In the genomic region with DNA sequence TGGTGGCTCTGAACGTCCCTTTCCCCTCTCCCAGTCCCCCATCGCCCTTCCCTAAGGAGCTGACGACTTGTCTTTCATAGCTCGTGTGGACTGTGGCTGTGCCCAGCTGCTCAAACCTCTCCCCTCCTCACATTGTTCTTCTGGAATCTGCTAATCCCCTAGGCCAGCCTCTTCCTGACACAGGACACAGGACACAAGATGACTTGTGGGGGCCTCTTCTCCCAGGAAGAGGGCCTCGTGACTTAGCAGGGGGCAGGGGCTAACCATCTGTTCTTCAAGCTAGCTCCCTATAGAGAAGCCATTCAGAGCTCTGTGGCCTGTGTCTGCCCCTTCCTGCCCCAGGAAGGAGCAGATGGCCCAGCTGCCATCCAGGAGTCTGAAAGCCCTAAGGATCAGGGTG, we compare ENCODE assay signal across 16 mouse cellular contexts. TPM values are rescaled to one million over a fixed set of nuclear protein-coding genes. Genes with fewer than 3 reads are reported as not detected.
DNase-seq lines count a peak whose midpoint lies in the region; ATAC-seq and TF ChIP-seq lines count a peak whose summit lies in the region.
"Had no signal": no experiment of that assay in that cellular context is flagged by ENCODE, and none has a peak within 500 bp of the region (broad histone marks: within the 10 kb centered on the region; RNA-seq: fewer than 3 reads in every experiment).

No protein-coding gene starts in this region.

- peaks cover 74% of the 10 kb centered on the region for H3K4me1 ChIP-seq in forebrain, embryonic 13.5 days
- peaks cover 62% of the 10 kb centered on the region for H3K4me1 ChIP-seq in forebrain, embryonic 15.5 days
- H3K4me1 ChIP-seq in midbrain, embryonic 10.5 days, result peaks cover 85% of the 10 kb centered on the region
- 0 out of 2 replicates have a peak, but pooled peaks cover 7% of the 10 kb centered on the region for H3K4me1 ChIP-seq in midbrain, postnatal 0 days (ENCODE audit: insufficient read depth, low read length)
- peaks cover 30% of the 10 kb centered on the region for H3K4me1 ChIP-seq in embryonic facial prominence, embryonic 15.5 days

- DNase-seq in midbrain, embryonic 10.5 days (ENCODE audit: low spot score), result peak; percentile 78
- no peak for DNase-seq in midbrain, postnatal 0 days (ENCODE audit: low spot score)
- DNase-seq in retina, embryonic 14.5 days (ENCODE audit: low spot score), result peak; percentile 69
- no peak for DNase-seq in right cerebral cortex, postnatal 10 days (ENCODE audit: low spot score in 2 of 2)
- no peak for DNase-seq in layer of hippocampus, adult 8-10 months (ENCODE audit: low spot score in 2 of 2)
- DNase-seq: B cell, adult 2 months; cerebellum, adult 11-12 months; kidney, adult 8-10 months; lung, postnatal 36 days; thymus, adult 18-20 months had no signal

- no peaks in the 10 kb centered on the region for H3K36me3 ChIP-seq in forebrain, embryonic 13.5 days (ENCODE audit: poor library complexity, severe bottlenecking)
- no peaks in the 10 kb centered on the region for H3K36me3 ChIP-seq in forebrain, embryonic 15.5 days
- H3K36me3 ChIP-seq in midbrain, embryonic 10.5 days, result no peaks in the 10 kb centered on the region
- no peaks in the 10 kb centered on the region for H3K36me3 ChIP-seq in midbrain, postnatal 0 days (ENCODE audit: insufficient read depth, low read length)
- H3K36me3 ChIP-seq in embryonic facial prominence, embryonic 15.5 days, result no peaks in the 10 kb centered on the region
- H3K36me3 ChIP-seq: G1E had no signal

- peak overlapping the region; percentile 28; the same call in 1 of the 2 replicates for H3K27ac ChIP-seq in forebrain, embryonic 13.5 days
- H3K27ac ChIP-seq in forebrain, embryonic 15.5 days (replicated peaks), result no peak overlapping the region
- H3K27ac ChIP-seq in midbrain, embryonic 10.5 days (replicated peaks), result peak overlapping the region; percentile 91
- no peak overlapping the region for H3K27ac ChIP-seq in midbrain, postnatal 0 days (ENCODE audit: low read depth, low read length)
- H3K27ac ChIP-seq in embryonic facial prominence, embryonic 15.5 days (replicated peaks), result no peak overlapping the region
- H3K27ac ChIP-seq: layer of hippocampus, adult 2 months; liver, embryonic 14.5 days had no signal

- 0 out of 2 replicates have a peak, but pooled peaks cover 9% of the 10 kb centered on the region for H3K27me3 ChIP-seq in forebrain, embryonic 13.5 days
- H3K27me3 ChIP-seq in forebrain, embryonic 15.5 days, result no peaks in the 10 kb centered on the region
- peaks cover 47% of the 10 kb centered on the region for H3K27me3 ChIP-seq in midbrain, embryonic 10.5 days (ENCODE audit: low read depth, poor library complexity, severe bottlenecking)
- no peaks in the 10 kb centered on the region for H3K27me3 ChIP-seq in midbrain, postnatal 0 days (ENCODE audit: insufficient read depth, low read length)
- peaks cover 12% of the 10 kb centered on the region for H3K27me3 ChIP-seq in embryonic facial prominence, embryonic 15.5 days

- ATAC-seq in forebrain, embryonic 13.5 days, result no peak
- ATAC-seq in forebrain, embryonic 15.5 days (replicated peaks), result no peak
- no peak for ATAC-seq in midbrain, postnatal 0 days (ENCODE audit: low FRiP score)
- peak; percentile 36; the same call in 1 of the 2 replicates for ATAC-seq in embryonic facial prominence, embryonic 15.5 days (ENCODE audit: insufficient number of reproducible peaks, low FRiP score, low TSS enrichment, low read depth)

- no peak for TF ChIP-seq CTCF in midbrain, postnatal 0 days (IDR thresholded peaks at IDR 0.05)

- H3K4me3 ChIP-seq in forebrain, embryonic 13.5 days, result no peak overlapping the region
- H3K4me3 ChIP-seq in forebrain, embryonic 15.5 days, result no peak overlapping the region
- peak overlapping the region; percentile 21; the same call in 1 of the 2 replicates for H3K4me3 ChIP-seq in midbrain, embryonic 10.5 days
- no peak overlapping the region for H3K4me3 ChIP-seq in midbrain, postnatal 0 days (ENCODE audit: low read depth, low read length)
- H3K4me3 ChIP-seq in embryonic facial prominence, embryonic 15.5 days (replicated peaks), result no peak overlapping the region
- H3K4me3 ChIP-seq: layer of hippocampus, adult 2 months had no signal

- H3K9ac ChIP-seq in forebrain, embryonic 13.5 days, result no peak overlapping the region
- no peak overlapping the region for H3K9ac ChIP-seq in forebrain, embryonic 15.5 days (replicated peaks)
- H3K9ac ChIP-seq in midbrain, postnatal 0 days (replicated peaks; ENCODE audit: low read length, poor library complexity, severe bottlenecking), result no peak overlapping the region
- no peak overlapping the region for H3K9ac ChIP-seq in embryonic facial prominence, embryonic 15.5 days
- H3K9ac ChIP-seq: liver, embryonic 14.5 days had no signal

- H3K4me2 ChIP-seq in forebrain, embryonic 13.5 days, result no peak overlapping the region
- H3K4me2 ChIP-seq in forebrain, embryonic 15.5 days (replicated peaks), result no peak overlapping the region
- no peak overlapping the region for H3K4me2 ChIP-seq in midbrain, postnatal 0 days (ENCODE audit: low read depth, low read length, poor library complexity, severe bottlenecking)
- no peak overlapping the region for H3K4me2 ChIP-seq in embryonic facial prominence, embryonic 15.5 days (replicated peaks)

- 5% methylated on average over 5 of the region's 5 CpGs for WGBS in forebrain, embryonic 13.5 days
- 8% methylated on average over 5 of the region's 5 CpGs for WGBS in forebrain, embryonic 15.5 days
- 9% methylated on average over 5 of the region's 5 CpGs for WGBS in midbrain, embryonic 10.5 days
- 18% methylated on average over 5 of the region's 5 CpGs for WGBS in midbrain, postnatal 0 days
- 40% methylated on average over 5 of the region's 5 CpGs for WGBS in embryonic facial prominence, embryonic 15.5 days

- H3K9me3 ChIP-seq in forebrain, embryonic 13.5 days (replicated peaks), result no peaks in the 10 kb centered on the region
- no peaks in the 10 kb centered on the region for H3K9me3 ChIP-seq in forebrain, embryonic 15.5 days
- H3K9me3 ChIP-seq in midbrain, embryonic 10.5 days (replicated peaks), result no peaks in the 10 kb centered on the region
- no peaks in the 10 kb centered on the region for H3K9me3 ChIP-seq in midbrain, postnatal 0 days (ENCODE audit: low read length)
- no peaks in the 10 kb centered on the region for H3K9me3 ChIP-seq in embryonic facial prominence, embryonic 15.5 days (replicated peaks)
- H3K9me3 ChIP-seq: G1E had no signal

RNA-seq across cellular contexts. Expression of gene Trp53i11, which starts 13.2 kb away (rescaled TPM):
- polyA plus RNA-seq in forebrain, embryonic 13.5 days (2015; fragmentation: Nextera tagmentation; extraction: Ambion mirVana), result 84.5 and 87.5 TPM in 2 replicates
- 90.5 and 110 TPM in 2 replicates for polyA plus RNA-seq in forebrain, embryonic 15.5 days (2015; fragmentation: Nextera tagmentation; extraction: Ambion mirVana)
- 171 and 214 TPM in 2 replicates for polyA plus RNA-seq in midbrain, embryonic 10.5 days (2016; fragmentation: Nextera tagmentation; extraction: Ambion mirVana)
- total RNA-seq in midbrain, postnatal 0 days (2014; rRNA removed), result 111 and 124 TPM in 2 replicates
- polyA plus RNA-seq in midbrain, postnatal 0 days (2015; fragmentation: Nextera tagmentation; extraction: Ambion mirVana), result 74.7 and 76.0 TPM in 2 replicates
- polyA plus RNA-seq in embryonic facial prominence, embryonic 15.5 days (2015; fragmentation: Nextera tagmentation; extraction: Ambion mirVana), result 33.5 and 46.4 TPM in 2 replicates
- 10 to 100 TPM; 65.0 to 87.9 (median 80.4) TPM for total RNA-seq in layer of hippocampus, adult 8-10 months (2022)
- total RNA-seq: G1E had no signal
- polyA plus RNA-seq: G1E had no signal

Comparison
In these comparisons a context has a peak if more than half of its experiments do, and no peak if none do; other contexts are left out.
1. H3K27ac ChIP-seq: peak in forebrain, embryonic 13.5 days (single experiment) and midbrain, embryonic 10.5 days (single experiment); none in forebrain, embryonic 15.5 days (single experiment), midbrain, postnatal 0 days (single experiment) and embryonic facial prominence, embryonic 15.5 days (single experiment).
2. DNase-seq: peak in midbrain, embryonic 10.5 days (single experiment) and retina, embryonic 14.5 days (single experiment); none in midbrain, postnatal 0 days (single experiment), right cerebral cortex, postnatal 10 days (0 of 2) and layer of hippocampus, adult 8-10 months (0 of 2).